11 mouse cellular contexts compared by ENCODE assay signal in genomic region chr16:88938252-88938651, GRCm38 (mm10). TPM values are rescaled to one million over a fixed set of nuclear protein-coding genes. Genes with fewer than 3 reads are reported as not detected.
DNase-seq lines count a peak whose midpoint lies in the region.
"Had no signal": no experiment of that assay in that cellular context is flagged by ENCODE, and none has a peak within 500 bp of the region (broad histone marks: within the 10 kb centered on the region; RNA-seq: fewer than 3 reads in every experiment).

No protein-coding gene starts in this region.

- intact Hi-C loops in left cerebral cortex, postnatal 4 days (cut with DNase I), result no loop called here
- intact Hi-C loops in left cerebral cortex, postnatal 36 days (cut with DNase I), result no loop called here

- DNase-seq in adrenal gland, postnatal 10 days, result peak; percentile 4
- no peak for DNase-seq in adrenal gland, adult 8-10 months
- DNase-seq in left cerebral cortex, postnatal 4 days, result peak; percentile 6
- DNase-seq in left cerebral cortex, postnatal 36 days (ENCODE audit: low spot score in 2 of 2), result no peak
- DNase-seq in ZHBTc4 (ENCODE audit: low read depth, low spot score), result peak; percentile 65
- DNase-seq in mesoderm, embryonic 11.5 days (ENCODE audit: low read depth, low spot score), result peak; percentile 50
- no peak for DNase-seq in cerebellum, postnatal 36 days
- no peak for DNase-seq in right cerebral cortex, postnatal 36 days (ENCODE audit: low spot score in 2 of 2)
- DNase-seq: B cell, adult 2 months; gastrocnemius, postnatal 36 days; liver, embryonic 13.5 days had no signal

RNA-seq across cellular contexts. Expression of gene Krtap19-9b, which starts 6.2 kb away (rescaled TPM):
- total RNA-seq in adrenal gland, postnatal 10 days (2021), result not detected
- not detected for total RNA-seq in adrenal gland, adult 8-10 months (2022)
- not detected for total RNA-seq in left cerebral cortex, postnatal 4 days (2021)
- total RNA-seq in left cerebral cortex, postnatal 36 days (2021), result not detected
- total RNA-seq: gastrocnemius, postnatal 36 days had no signal

RNA-seq across cellular contexts. Expression of gene Krtap16-3, which starts 24.4 kb away (rescaled TPM):
- not detected for total RNA-seq in adrenal gland, postnatal 10 days (2021)
- not detected for total RNA-seq in adrenal gland, adult 8-10 months (2022)
- total RNA-seq in left cerebral cortex, postnatal 4 days (2021), result not detected
- total RNA-seq in left cerebral cortex, postnatal 36 days (2021), result not detected
- total RNA-seq: gastrocnemius, postnatal 36 days had no signal

RNA-seq across cellular contexts. Expression of gene Krtap19-5, which starts 42.0 kb away (rescaled TPM):
- not detected for total RNA-seq in adrenal gland, postnatal 10 days (2021)
- not detected for total RNA-seq in adrenal gland, adult 8-10 months (2022)
- total RNA-seq in left cerebral cortex, postnatal 4 days (2021), result not detected
- total RNA-seq in left cerebral cortex, postnatal 36 days (2021), result not detected
- total RNA-seq: gastrocnemius, postnatal 36 days had no signal

RNA-seq across cellular contexts. Expression of gene Krtap19-4, which starts 53.4 kb away (rescaled TPM):
- not detected for total RNA-seq in adrenal gland, postnatal 10 days (2021)
- total RNA-seq in adrenal gland, adult 8-10 months (2022), result not detected
- total RNA-seq in left cerebral cortex, postnatal 4 days (2021), result not detected
- not detected for total RNA-seq in left cerebral cortex, postnatal 36 days (2021)
- total RNA-seq: gastrocnemius, postnatal 36 days had no signal

Comparison
In these comparisons a context has a peak if more than half of its experiments do, and no peak if none do; other contexts are left out.
1. DNase-seq: peak in adrenal gland, postnatal 10 days (single experiment), left cerebral cortex, postnatal 4 days (single experiment), ZHBTc4 (single experiment) and mesoderm, embryonic 11.5 days (single experiment); none in adrenal gland, adult 8-10 months (single experiment), left cerebral cortex, postnatal 36 days (0 of 2), cerebellum, postnatal 36 days (0 of 2) and right cerebral cortex, postnatal 36 days (0 of 2).